Mouse (Mus musculus) limb, embryonic 14.5 days (tissue): ENCODE measurements at regions not wholly inside any gene's neighbourhood (a gene's known extent, or its start where the extent isn't known, plus 50 kb on each side); places are given as distances from the start of the nearest gene placed in this dataset.

Experiments used
- ATAC-seq: fragments of 200-750 bp; cut with Nextera tagmentation; 2 replicates; pipeline ENCODE4 v1.8.0; 2017; ENCODE audit warnings: low read depth, moderate number of reproducible peaks, moderate TSS enrichment; ENCODE audit not compliant: low FRiP score
- DNase-seq: peaks from one replicate; pipeline ENCODE4 v3.0.0-alpha.2; 2015; ENCODE audit warnings: low spot score
- H3K27ac ChIP-seq: fragments of 300-500 bp; sonication (generic); replicated peaks from 2 replicates; pipeline ENCODE4 v1.5.1; 2014; ENCODE audit warnings: low read depth, mild to moderate bottlenecking, low read length, moderate library complexity, mixed read lengths
- H3K27me3 ChIP-seq: fragments of 300-500 bp; sonication (generic); 2 replicates; pipeline ENCODE4 v1.6.1; 2014; ENCODE audit warnings: low read length, mixed read lengths; ENCODE audit not compliant: control insufficient read depth, insufficient read depth
- H3K36me3 ChIP-seq: fragments of 300-500 bp; sonication (generic); 2 replicates; pipeline ENCODE4 v1.6.1; 2014; ENCODE audit warnings: mild to moderate bottlenecking, low read length, moderate library complexity, mixed read lengths; ENCODE audit not compliant: control insufficient read depth, insufficient read depth
- H3K4me1 ChIP-seq: fragments of 300-500 bp; sonication (generic); 2 replicates; pipeline ENCODE4 v1.6.1; 2014; ENCODE audit warnings: antibody characterized with exemption, low read length, mixed read lengths; ENCODE audit not compliant: control insufficient read depth, insufficient read depth
- H3K4me2 ChIP-seq: fragments of 300-500 bp; sonication (generic); replicated peaks from 2 replicates; pipeline ENCODE4 v1.6.1; 2014; ENCODE audit warnings: low read depth, mild to moderate bottlenecking, low read length, moderate library complexity; ENCODE audit not compliant: severe bottlenecking
- H3K4me3 ChIP-seq: fragments of 300-500 bp; sonication (generic); replicated peaks from 2 replicates; pipeline ENCODE4 v1.5.1; 2014; ENCODE audit warnings: low read length
- H3K9ac ChIP-seq: fragments of 300-500 bp; sonication (generic); 2 replicates; pipeline ENCODE4 v1.6.1; 2014; ENCODE audit warnings: mild to moderate bottlenecking, low read depth, low read length, moderate library complexity; ENCODE audit not compliant: severe bottlenecking
- H3K9me3 ChIP-seq: fragments of 300-500 bp; sonication (generic); 2 replicates; pipeline ENCODE4 v1.6.1; 2016; ENCODE audit warnings: low read length; ENCODE audit not compliant: control insufficient read depth
- POLR2A ChIP-seq: fragments of 200-500 bp; IDR thresholded peaks from 2 replicates; pipeline ENCODE4 v1.8.0; 2012; ENCODE audit warnings: inconsistent platforms, mild to moderate bottlenecking, moderate library complexity, borderline replicate concordance; ENCODE audit not compliant: insufficient read depth, insufficient read length; ENCODE audit errors: extremely low read depth
- WGBS: fragments of 180-500 bp; shearing (Covaris S2); extraction: QIAGEN DNeasy Blood & Tissue Kit; methylation state at CpG from one replicate; pipeline ENCODE4 v1.1.7; 2014; 5-methylcytosine and 5-hydroxymethylcytosine counted together

GRCm38 (mm10) chr14:108828668-108829067, 85.3 kb downstream of the Slitrk1 start:
- Histone ChIP-seq H3K27me3 (no peaks in the 10 kb centered on the region), H3K4me2 (no peak overlapping the region), H3K27ac (no peak overlapping the region), H3K4me1 (no peaks in the 10 kb centered on the region), H3K36me3 (no peaks in the 10 kb centered on the region), H3K4me3 (no peak overlapping the region), H3K9ac (no peak overlapping the region), H3K9me3 (no peaks in the 10 kb centered on the region)
- 86% methylated on average over 3 of the region's 3 CpGs for WGBS
- no peak for TF ChIP-seq POLR2A
- DNase-seq: no peak
- ATAC-seq: no peak

DNA sequence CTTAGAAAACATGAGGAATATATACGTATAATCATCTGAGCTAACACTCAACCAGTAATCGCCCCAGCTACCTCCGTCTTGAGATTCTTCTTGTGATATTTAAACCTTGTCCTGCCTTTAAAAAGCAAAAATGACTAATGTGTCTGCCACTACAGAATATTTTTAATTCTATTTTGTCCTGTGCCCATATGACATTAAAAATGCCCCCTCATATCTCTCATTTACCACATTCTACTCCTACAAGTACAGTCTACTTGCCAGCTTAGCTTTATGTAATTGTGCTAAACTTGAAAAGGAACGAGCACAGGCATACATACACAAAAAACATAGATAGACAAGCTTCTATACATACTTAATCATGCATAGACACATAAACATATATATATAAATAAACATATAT, 92.4 kb downstream of the Slitrk1 start:
- Histone ChIP-seq H3K36me3 (no peaks in the 10 kb centered on the region), H3K4me2 (no peak overlapping the region), H3K9ac (no peak overlapping the region), H3K9me3 (no peaks in the 10 kb centered on the region), H3K27ac (no peak overlapping the region), H3K27me3 (no peaks in the 10 kb centered on the region), H3K4me1 (no peaks in the 10 kb centered on the region), H3K4me3 (no peak overlapping the region)
- DNase-seq: no peak
- no peak for ATAC-seq
- no peak for TF ChIP-seq POLR2A
- 92% methylated on average over 4 of the region's 4 CpGs for WGBS

DNA sequence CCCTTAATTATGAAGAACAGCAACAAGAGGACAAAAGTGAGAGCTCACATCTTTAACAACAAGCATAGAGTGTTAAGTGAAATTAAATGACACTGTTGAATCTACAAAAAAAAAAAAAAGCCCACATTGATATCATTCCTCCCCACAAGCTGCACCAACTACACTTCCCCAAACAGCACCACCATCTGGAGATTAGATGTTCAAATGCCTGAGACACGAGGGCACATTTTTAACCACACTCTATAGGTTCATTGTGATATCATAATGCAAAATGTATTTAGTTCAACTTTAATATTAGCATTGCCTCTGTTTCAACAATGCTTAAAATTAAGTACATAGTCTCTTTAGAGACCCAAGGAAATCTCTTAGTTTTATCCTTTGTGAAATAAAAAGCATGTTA, 94.6 kb downstream of the Slitrk1 start:
- no peak overlapping the region for H3K27ac ChIP-seq
- 45% methylated on average over 1 of the region's 1 CpGs for WGBS

GRCm38 (mm10) chr14:108805394-108805982, 108.5 kb downstream of the Slitrk1 start:
- H3K4me2 ChIP-seq: no peak overlapping the region
- TF ChIP-seq POLR2A: no peak
- no peak for DNase-seq
- no peaks in the 10 kb centered on the region for H3K4me1 ChIP-seq
- H3K36me3 ChIP-seq: no peaks in the 10 kb centered on the region
- ATAC-seq: no peak
- no peak overlapping the region for H3K9ac ChIP-seq
- H3K27ac ChIP-seq: no peak overlapping the region
- no peaks in the 10 kb centered on the region for H3K9me3 ChIP-seq
- H3K4me3 ChIP-seq: no peak overlapping the region
- 65% methylated on average over 5 of the region's 5 CpGs for WGBS
- no peaks in the 10 kb centered on the region for H3K27me3 ChIP-seq

More for the DNA sequence above, 94.6 kb downstream of the Slitrk1 start:
- no peaks in the 10 kb centered on the region for H3K4me1 ChIP-seq
- no peak overlapping the region for H3K4me3 ChIP-seq
- ATAC-seq (no peak), DNase-seq (no peak)
- no peak for TF ChIP-seq POLR2A
- no peaks in the 10 kb centered on the region for H3K9me3 ChIP-seq
- H3K9ac ChIP-seq: no peak overlapping the region
- H3K4me2 ChIP-seq: no peak overlapping the region
- no peaks in the 10 kb centered on the region for H3K36me3 ChIP-seq
- no peaks in the 10 kb centered on the region for H3K27me3 ChIP-seq

DNA sequence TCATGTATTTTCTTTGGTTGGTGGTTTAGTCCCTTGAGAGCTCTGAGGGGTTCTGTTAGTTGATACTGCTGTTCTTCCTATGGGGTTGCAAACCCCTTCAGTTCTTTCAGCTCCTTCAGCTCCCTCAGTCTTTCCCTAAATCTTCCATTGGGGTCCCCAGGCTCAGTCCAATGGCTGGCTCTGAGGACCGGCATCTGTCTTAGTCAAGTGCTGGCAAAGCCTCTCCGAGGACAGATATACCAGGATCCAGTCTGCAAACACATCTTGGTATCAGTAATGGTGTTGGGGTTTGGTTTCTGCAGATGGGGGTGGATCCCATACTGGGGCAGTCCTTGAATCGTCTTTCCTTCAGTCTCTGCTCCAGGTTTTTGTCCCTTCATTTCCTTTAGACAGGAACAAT, 115.1 kb downstream of the Slitrk1 start:
- H3K4me3 ChIP-seq: no peak overlapping the region
- 80% methylated on average over 3 of the region's 3 CpGs for WGBS
- no peaks in the 10 kb centered on the region for H3K9me3 ChIP-seq
- TF ChIP-seq POLR2A: no peak
- no peaks in the 10 kb centered on the region for H3K27me3 ChIP-seq
- no peak overlapping the region for H3K9ac ChIP-seq
- no peaks in the 10 kb centered on the region for H3K4me1 ChIP-seq
- DNase-seq: no peak
- no peak overlapping the region for H3K27ac ChIP-seq
- H3K4me2 ChIP-seq: no peak overlapping the region
- H3K36me3 ChIP-seq: no peaks in the 10 kb centered on the region
- ATAC-seq: no peak

DNA sequence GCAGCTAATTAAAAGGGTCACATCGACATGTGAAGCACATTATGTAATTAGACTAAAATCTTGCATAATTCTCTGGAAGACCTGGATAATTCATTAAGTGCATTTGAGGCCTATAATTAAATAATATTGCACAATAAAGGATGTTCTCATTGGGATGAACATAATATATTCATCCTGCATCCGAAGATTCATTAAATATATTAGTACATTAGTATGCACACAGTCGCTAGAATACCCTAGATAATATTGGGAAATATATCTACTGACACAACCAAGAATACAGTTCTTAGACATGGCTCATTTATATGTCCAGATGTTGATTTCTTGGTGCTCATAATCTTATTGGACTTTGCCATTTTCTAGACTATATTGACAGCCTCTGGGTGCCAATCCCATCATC, 121.5 kb downstream of the Slitrk1 start:
- 91% methylated on average over 3 of the region's 3 CpGs for WGBS
- no peak overlapping the region for H3K4me3 ChIP-seq
- no peak overlapping the region for H3K4me2 ChIP-seq
- H3K27me3 ChIP-seq: no peaks in the 10 kb centered on the region
- no peaks in the 10 kb centered on the region for H3K36me3 ChIP-seq
- H3K27ac ChIP-seq: no peak overlapping the region
- no peaks in the 10 kb centered on the region for H3K9me3 ChIP-seq
- no peak for ATAC-seq
- no peak for TF ChIP-seq POLR2A
- no peak for DNase-seq
- no peaks in the 10 kb centered on the region for H3K4me1 ChIP-seq
- no peak overlapping the region for H3K9ac ChIP-seq
